Mouse (Mus musculus) hindbrain, embryonic 11.5 days (tissue): ENCODE measurements at regions not wholly inside any gene's neighbourhood (a gene's known extent, or its start where the extent isn't known, plus 50 kb on each side); places are given as distances from the start of the nearest gene placed in this dataset.

ENCODE experiments used
- ATAC-seq: fragments of 200-750 bp; cut with Nextera tagmentation; 2 replicates; pipeline ENCODE4 v1.8.0; 2017; ENCODE audit warnings: mild to moderate bottlenecking, moderate TSS enrichment, moderate library complexity; ENCODE audit not compliant: low FRiP score
- DNase-seq: peaks from one replicate; pipeline ENCODE4 v3.0.0-alpha.2; 2015; ENCODE audit warnings: low spot score
- H3K27ac ChIP-seq: fragments of 300-500 bp; sonication (generic); 2 replicates; pipeline ENCODE4 v1.5.1; 2014; ENCODE audit warnings: mild to moderate bottlenecking, low read depth, low read length
- H3K27me3 ChIP-seq: fragments of 300-500 bp; sonication (generic); 2 replicates; pipeline ENCODE4 v1.6.1; 2014; ENCODE audit warnings: mild to moderate bottlenecking, low read length, moderate library complexity, mixed read lengths; ENCODE audit not compliant: control insufficient read depth, insufficient read depth
- H3K36me3 ChIP-seq: fragments of 300-500 bp; sonication (generic); 2 replicates; pipeline ENCODE4 v1.6.1; 2014; ENCODE audit warnings: mild to moderate bottlenecking, low read length, moderate library complexity, mixed read lengths; ENCODE audit not compliant: control insufficient read depth, insufficient read depth
- H3K4me1 ChIP-seq: fragments of 300-500 bp; sonication (generic); replicated peaks from 2 replicates; pipeline ENCODE4 v1.6.1; 2014; ENCODE audit warnings: low read length, mixed read lengths; ENCODE audit not compliant: control insufficient read depth, insufficient read depth
- H3K4me2 ChIP-seq: fragments of 300-500 bp; sonication (generic); replicated peaks from 2 replicates; pipeline ENCODE4 v1.6.1; 2014; ENCODE audit warnings: mild to moderate bottlenecking, low read depth, low read length
- H3K4me3 ChIP-seq: fragments of 300-500 bp; sonication (generic); 2 replicates; pipeline ENCODE4 v1.5.1; 2014; ENCODE audit warnings: low read depth, low read length
- H3K9ac ChIP-seq: fragments of 300-500 bp; sonication (generic); 2 replicates; pipeline ENCODE4 v1.6.1; 2014; ENCODE audit warnings: low read depth, low read length
- H3K9me3 ChIP-seq: fragments of 300-500 bp; sonication (generic); 2 replicates; pipeline ENCODE4 v1.6.1; 2016; ENCODE audit warnings: low read length; ENCODE audit not compliant: control insufficient read depth
- WGBS: fragments of 180-500 bp; shearing (Covaris S2); extraction: QIAGEN DNeasy Blood & Tissue Kit; methylation state at CpG from one replicate; pipeline ENCODE4 v1.1.7; 2014; 5-methylcytosine and 5-hydroxymethylcytosine counted together

DNA sequence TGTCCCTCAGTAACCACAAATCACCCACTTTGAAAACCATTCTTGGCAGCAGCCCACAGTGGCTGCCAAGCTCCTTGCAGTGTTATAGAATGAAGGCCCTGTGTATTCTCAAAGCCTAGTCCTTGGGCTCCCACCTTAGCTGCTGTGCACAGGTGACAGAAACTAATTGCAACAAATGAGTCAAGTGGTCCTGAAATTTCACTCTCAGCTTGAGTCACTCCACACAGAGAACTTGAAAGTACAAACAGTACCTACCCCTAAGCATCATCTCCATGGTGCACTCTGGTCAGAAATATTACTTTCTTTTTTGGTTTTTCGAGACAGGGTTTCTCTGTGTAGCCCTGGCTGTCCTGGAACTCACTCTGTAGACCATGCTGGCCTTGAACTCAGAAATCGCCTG lies 54.2 kb upstream of the Rnft1 start:
- Histone ChIP-seq H3K9ac (no peak overlapping the region), H3K27me3 (no peaks in the 10 kb centered on the region), H3K36me3 (no peaks in the 10 kb centered on the region)

DNA sequence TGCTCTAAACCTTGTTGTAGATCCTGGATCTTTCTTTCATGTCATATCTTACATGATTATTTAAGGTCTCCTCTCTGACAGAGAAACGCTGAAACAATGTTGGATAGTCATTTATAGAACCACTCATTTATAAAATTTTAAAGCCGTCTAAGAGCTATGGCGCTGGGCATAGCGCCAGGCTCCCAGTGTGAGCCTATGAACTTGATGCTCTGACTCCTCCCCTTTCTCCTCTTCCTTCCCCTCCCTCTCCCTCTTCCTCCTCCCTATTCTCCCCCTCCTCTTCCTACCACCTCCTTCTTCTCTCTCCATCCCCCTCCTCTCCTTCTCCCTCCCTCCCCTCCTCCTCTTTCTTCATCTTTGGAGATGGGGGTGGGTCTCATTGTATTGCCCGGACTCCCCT lies 52.9 kb upstream of the Rnft1 start:
- WGBS = 91% methylated on average over 5 of the region's 5 CpGs
- no peak overlapping the region for H3K27ac ChIP-seq

More for the DNA sequence above, 54.2 kb upstream of the Rnft1 start:
- no peak overlapping the region for H3K4me3 ChIP-seq
- H3K9me3 ChIP-seq = no peaks in the 10 kb centered on the region
- 94% methylated on average over 2 of the region's 2 CpGs for WGBS
- DNase-seq (no peak), ATAC-seq (no peak)
- H3K27ac ChIP-seq = no peak overlapping the region
- H3K4me2 ChIP-seq = no peak overlapping the region
- H3K4me1 ChIP-seq = no peaks in the 10 kb centered on the region

DNA sequence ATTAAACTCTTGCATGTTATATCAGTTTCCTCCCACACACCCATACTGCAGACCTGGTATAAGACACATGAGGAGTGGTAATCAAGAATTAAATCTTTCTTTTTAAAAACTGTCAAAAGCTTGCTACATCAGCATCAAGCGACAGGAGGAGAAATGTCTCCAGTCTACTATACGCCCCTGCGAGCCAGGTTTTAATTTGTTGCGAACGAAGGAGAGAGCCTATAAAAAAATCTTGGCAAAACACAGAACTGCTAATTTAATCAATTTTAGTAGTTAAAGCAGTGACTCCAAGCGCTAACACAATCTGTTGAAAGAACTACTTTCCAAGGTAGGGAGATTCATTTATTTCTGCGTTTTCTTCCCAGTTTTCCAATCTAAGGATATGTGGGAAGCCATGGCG lies 50.4 kb upstream of the Rnft1 start:
- no peaks in the 10 kb centered on the region for H3K4me1 ChIP-seq
- H3K36me3 ChIP-seq = no peaks in the 10 kb centered on the region
- ATAC-seq = no peak
- H3K4me3 ChIP-seq = no peak overlapping the region
- H3K4me2 ChIP-seq = no peak overlapping the region
- no peak overlapping the region for H3K27ac ChIP-seq
- DNase-seq = no peak
- no peak overlapping the region for H3K9ac ChIP-seq
- no peaks in the 10 kb centered on the region for H3K27me3 ChIP-seq
- 90% methylated on average over 8 of the region's 8 CpGs for WGBS
- H3K9me3 ChIP-seq = no peaks in the 10 kb centered on the region

More for the DNA sequence above, 52.9 kb upstream of the Rnft1 start:
- Histone ChIP-seq H3K4me3 (no peak overlapping the region), H3K9ac (no peak overlapping the region), H3K36me3 (no peaks in the 10 kb centered on the region), H3K27me3 (no peaks in the 10 kb centered on the region), H3K4me1 (no peaks in the 10 kb centered on the region), H3K4me2 (no peak overlapping the region), H3K9me3 (no peaks in the 10 kb centered on the region)
- no peak for ATAC-seq
- no peak for DNase-seq
